Mouse (Mus musculus): ENCODE measurements at regions not wholly inside any gene's neighbourhood (a gene's known extent, or its start where the extent isn't known, plus 50 kb on each side); places are given as distances from the start of the nearest gene placed in this dataset.

DNA sequence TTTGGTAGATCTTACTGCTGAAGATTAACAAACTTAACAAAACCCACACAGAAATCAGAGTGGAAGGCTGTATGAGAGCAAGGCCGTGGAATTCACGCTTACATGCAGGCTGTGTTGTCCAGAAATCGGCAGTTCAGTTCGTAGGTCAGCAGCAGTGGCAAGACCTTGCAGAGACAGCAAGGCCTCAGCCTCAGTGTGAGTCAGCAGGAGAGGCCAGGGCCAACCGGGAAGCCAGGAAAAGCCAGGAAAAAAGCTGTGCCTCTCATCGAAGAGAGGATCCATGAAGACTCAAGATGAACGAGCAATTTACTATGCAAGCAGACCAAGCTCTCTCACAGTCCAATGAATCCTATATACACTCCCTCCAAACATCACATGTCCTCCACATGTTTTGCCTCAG lies 103.4 kb upstream of the 1700021F07Rik start:
- H3K9me3 ChIP-seq (ENCODE audit: control insufficient read depth): no peaks in the 10 kb centered on the region
- ATAC-seq: no peak
- no peak overlapping the region for H3K9ac ChIP-seq (ENCODE audit: low read depth, low read length)
- WGBS: 75% methylated on average over 7 of the region's 7 CpGs
- H3K4me2 ChIP-seq (replicated peaks; ENCODE audit: low read depth): no peak overlapping the region
- no peak overlapping the region for H3K27ac ChIP-seq (ENCODE audit: low read depth, low read length)
- H3K27me3 ChIP-seq (replicated peaks; ENCODE audit: control insufficient read depth, insufficient read depth, low read length): no peaks in the 10 kb centered on the region
- TF ChIP-seq CTCF (IDR thresholded peaks at IDR 0.05; ENCODE audit: low read depth): no peak
- no peak overlapping the region for H3K4me3 ChIP-seq (ENCODE audit: low read depth, low read length)
- no peaks in the 10 kb centered on the region for H3K36me3 ChIP-seq (ENCODE audit: control insufficient read depth, insufficient read depth)
- no peaks in the 10 kb centered on the region for H3K4me1 ChIP-seq (replicated peaks; ENCODE audit: control insufficient read depth, insufficient read depth, low read length)

DNA sequence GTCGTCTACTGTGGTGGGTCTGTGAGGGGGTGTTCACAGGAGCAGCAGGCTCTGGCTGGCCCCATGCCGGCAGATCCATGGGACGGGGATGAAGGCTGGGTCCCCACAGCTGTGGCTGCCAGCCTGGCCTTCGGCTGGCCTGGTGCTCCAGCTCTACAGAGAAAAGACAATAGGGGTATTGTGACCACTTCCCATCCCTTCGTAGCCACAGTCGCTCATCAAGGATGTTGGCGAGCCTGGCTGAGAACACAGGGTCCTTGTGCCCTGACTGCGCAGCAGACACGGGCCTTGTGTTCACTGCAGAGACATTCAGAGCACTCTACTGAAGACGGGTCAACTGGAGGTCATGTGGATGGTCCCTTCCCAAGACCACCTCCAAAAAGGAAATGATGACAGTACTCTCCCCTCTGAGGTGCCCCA lies 102.4 kb upstream of the 1700021F07Rik start:
- Histone ChIP-seq H3K9ac (ENCODE audit: low read depth, low read length) (no peak overlapping the region), H3K4me2 (replicated peaks; ENCODE audit: low read depth) (no peak overlapping the region), H3K4me1 (replicated peaks; ENCODE audit: control insufficient read depth, insufficient read depth, low read length) (no peaks in the 10 kb centered on the region), H3K27me3 (replicated peaks; ENCODE audit: control insufficient read depth, insufficient read depth, low read length) (no peaks in the 10 kb centered on the region), H3K36me3 (ENCODE audit: control insufficient read depth, insufficient read depth) (no peaks in the 10 kb centered on the region), H3K27ac (ENCODE audit: low read depth, low read length) (no peak overlapping the region), H3K9me3 (ENCODE audit: control insufficient read depth) (no peaks in the 10 kb centered on the region), H3K4me3 (ENCODE audit: low read depth, low read length) (no peak overlapping the region)
- WGBS: 78% methylated on average over 10 of the region's 10 CpGs
- ATAC-seq: no peak
- no peak for TF ChIP-seq CTCF (IDR thresholded peaks at IDR 0.05; ENCODE audit: low read depth)

DNA sequence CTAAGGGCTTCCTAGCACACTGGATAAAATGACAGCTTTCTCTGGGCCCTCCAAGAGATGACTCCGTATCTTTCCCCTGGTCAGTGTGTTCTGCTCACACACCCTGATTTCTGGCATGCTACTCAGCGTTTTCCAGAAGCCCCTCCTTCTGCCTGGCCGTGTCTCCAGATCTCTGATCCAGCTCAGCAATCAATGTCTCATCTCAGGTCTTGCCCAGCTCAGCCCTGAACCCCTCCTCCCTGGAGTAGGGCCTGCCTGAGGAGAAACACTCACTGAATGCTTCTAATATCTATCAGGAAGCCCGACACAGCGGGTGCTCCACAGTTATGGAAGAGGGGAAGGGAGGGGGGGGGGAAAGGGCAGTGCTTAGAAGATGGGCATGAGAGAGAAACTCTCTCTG lies 101.9 kb upstream of the 1700021F07Rik start:
- Histone ChIP-seq H3K4me3 (ENCODE audit: low read depth, low read length) (no peak overlapping the region), H3K9ac (ENCODE audit: low read depth, low read length) (no peak overlapping the region), H3K9me3 (ENCODE audit: control insufficient read depth) (no peaks in the 10 kb centered on the region), H3K36me3 (ENCODE audit: control insufficient read depth, insufficient read depth) (no peaks in the 10 kb centered on the region), H3K27me3 (replicated peaks; ENCODE audit: control insufficient read depth, insufficient read depth, low read length) (no peaks in the 10 kb centered on the region), H3K27ac (ENCODE audit: low read depth, low read length) (no peak overlapping the region), H3K4me2 (replicated peaks; ENCODE audit: low read depth) (no peak overlapping the region), H3K4me1 (replicated peaks; ENCODE audit: control insufficient read depth, insufficient read depth, low read length) (no peaks in the 10 kb centered on the region)
- 49% methylated on average over 5 of the region's 5 CpGs for WGBS
- TF ChIP-seq CTCF (IDR thresholded peaks at IDR 0.05; ENCODE audit: low read depth): no peak
- no peak for ATAC-seq

DNA sequence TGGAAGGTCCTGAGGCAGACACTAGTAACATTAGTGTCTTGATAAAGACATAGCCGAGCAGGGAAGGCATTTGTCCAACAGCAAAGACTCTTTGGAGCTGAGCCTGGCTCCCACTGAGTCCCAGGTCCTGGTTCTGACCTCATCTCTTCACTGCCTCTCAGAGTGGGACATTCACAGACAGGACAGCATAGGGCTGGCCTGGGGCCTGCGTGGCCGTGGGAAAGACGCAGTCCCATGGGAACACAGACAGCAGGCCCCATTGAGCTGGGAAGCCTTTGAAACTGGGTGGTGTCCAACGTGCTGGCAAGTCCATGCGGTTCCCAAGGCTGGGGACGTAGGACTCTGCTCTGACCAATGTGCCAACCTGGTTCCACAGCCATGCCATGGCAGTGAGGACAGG lies 97.5 kb upstream of the 1700021F07Rik start:
- no peaks in the 10 kb centered on the region for H3K36me3 ChIP-seq (ENCODE audit: control insufficient read depth, insufficient read depth)
- H3K27me3 ChIP-seq (replicated peaks; ENCODE audit: control insufficient read depth, insufficient read depth, low read length): no peaks in the 10 kb centered on the region
- no peak overlapping the region for H3K27ac ChIP-seq (ENCODE audit: low read depth, low read length)
- no peaks in the 10 kb centered on the region for H3K9me3 ChIP-seq (ENCODE audit: control insufficient read depth)
- no peak for ATAC-seq
- TF ChIP-seq CTCF (IDR thresholded peaks at IDR 0.05; ENCODE audit: low read depth): no peak
- H3K9ac ChIP-seq (ENCODE audit: low read depth, low read length): no peak overlapping the region
- no peaks in the 10 kb centered on the region for H3K4me1 ChIP-seq (replicated peaks; ENCODE audit: control insufficient read depth, insufficient read depth, low read length)
- H3K4me3 ChIP-seq (ENCODE audit: low read depth, low read length): no peak overlapping the region
- 84% methylated on average over 7 of the region's 7 CpGs for WGBS
- no peak overlapping the region for H3K4me2 ChIP-seq (replicated peaks; ENCODE audit: low read depth)

DNA sequence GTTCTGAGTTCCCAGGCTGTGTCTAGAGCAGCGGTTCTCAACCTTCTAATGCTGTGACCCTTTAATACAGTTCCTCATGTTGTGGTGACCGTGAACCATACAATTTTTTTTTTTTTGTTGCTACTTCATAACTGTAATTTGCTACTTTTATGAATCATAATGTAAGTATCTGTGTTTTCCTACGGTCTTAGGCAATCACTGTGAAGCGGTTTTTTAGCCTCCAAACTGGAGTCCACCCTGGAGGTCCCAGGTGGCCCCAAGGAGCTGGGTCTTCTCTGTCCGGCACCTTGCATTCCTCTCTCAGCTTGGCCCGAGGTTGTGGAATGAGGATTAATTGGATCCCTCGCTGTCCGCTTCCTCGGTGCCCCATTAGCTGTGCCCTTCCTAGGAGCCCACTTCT lies 96.6 kb upstream of the 1700021F07Rik start:
- WGBS: 84% methylated on average over 9 of the region's 9 CpGs
- no peak overlapping the region for H3K4me3 ChIP-seq (ENCODE audit: low read depth, low read length)
- TF ChIP-seq CTCF (IDR thresholded peaks at IDR 0.05; ENCODE audit: low read depth): no peak

DNA sequence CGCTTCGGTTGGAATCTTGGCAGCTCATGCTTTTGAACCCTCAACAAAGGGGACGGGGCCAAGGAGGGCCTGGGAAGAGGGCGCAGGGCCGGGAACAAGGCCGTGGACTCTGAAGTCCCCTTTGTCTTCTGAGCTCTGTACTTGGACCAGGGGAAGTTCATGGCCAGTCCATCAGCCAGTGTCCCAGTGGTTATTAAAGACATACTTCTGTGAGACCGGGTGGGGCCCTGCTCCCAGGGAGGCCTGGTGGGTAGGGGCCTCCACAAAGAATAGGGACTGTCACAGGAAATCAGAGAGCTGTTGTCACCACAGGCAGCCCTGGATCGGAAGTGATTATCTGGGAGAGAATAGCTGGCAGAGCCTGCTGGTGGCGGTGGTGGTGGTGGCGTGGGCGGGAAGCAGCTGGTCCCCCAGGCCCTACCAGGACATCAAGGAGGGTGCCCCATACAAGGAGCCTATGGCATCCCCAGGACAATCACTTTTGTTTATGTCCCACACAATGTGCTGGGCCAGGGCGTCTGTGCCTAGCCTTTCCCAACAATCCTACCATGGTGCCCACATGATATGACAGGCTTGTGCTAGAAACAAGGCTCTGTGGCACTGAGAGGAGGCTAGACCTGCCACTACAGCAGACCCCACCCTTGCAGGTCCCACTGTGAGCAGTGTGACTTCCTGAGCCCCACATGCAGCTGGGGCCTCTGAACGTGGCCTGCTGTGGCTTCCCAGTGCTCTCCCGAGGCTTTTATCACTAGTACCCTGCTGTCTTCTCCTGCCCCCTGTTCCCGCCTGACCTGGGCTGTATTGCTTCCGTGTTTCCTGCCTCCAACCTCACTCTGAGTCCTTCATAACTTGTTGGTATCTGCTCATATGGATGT lies 96.0 kb upstream of the 1700021F07Rik start:
- no peaks in the 10 kb centered on the region for H3K9me3 ChIP-seq (ENCODE audit: control insufficient read depth)
- H3K27ac ChIP-seq (ENCODE audit: low read depth, low read length): no peak overlapping the region
- no peaks in the 10 kb centered on the region for H3K4me1 ChIP-seq (replicated peaks; ENCODE audit: control insufficient read depth, insufficient read depth, low read length)
- H3K9ac ChIP-seq (ENCODE audit: low read depth, low read length): no peak overlapping the region
- H3K27me3 ChIP-seq (replicated peaks; ENCODE audit: control insufficient read depth, insufficient read depth, low read length): no peaks in the 10 kb centered on the region
- no peak for ATAC-seq
- H3K4me2 ChIP-seq (replicated peaks; ENCODE audit: low read depth): no peak overlapping the region
- TF ChIP-seq CTCF (IDR thresholded peaks at IDR 0.05; ENCODE audit: low read depth): no peak
- no peak overlapping the region for H3K4me3 ChIP-seq (ENCODE audit: low read depth, low read length)
- 73% methylated on average over 16 of the region's 16 CpGs for WGBS
- H3K36me3 ChIP-seq (ENCODE audit: control insufficient read depth, insufficient read depth): no peaks in the 10 kb centered on the region

More for the DNA sequence above, 96.6 kb upstream of the 1700021F07Rik start:
- no peaks in the 10 kb centered on the region for H3K27me3 ChIP-seq (replicated peaks; ENCODE audit: control insufficient read depth, insufficient read depth, low read length)
- H3K4me2 ChIP-seq (replicated peaks; ENCODE audit: low read depth): no peak overlapping the region
- ATAC-seq: no peak
- no peaks in the 10 kb centered on the region for H3K36me3 ChIP-seq (ENCODE audit: control insufficient read depth, insufficient read depth)
- H3K4me1 ChIP-seq (replicated peaks; ENCODE audit: control insufficient read depth, insufficient read depth, low read length): no peaks in the 10 kb centered on the region
- no peaks in the 10 kb centered on the region for H3K9me3 ChIP-seq (ENCODE audit: control insufficient read depth)
- H3K9ac ChIP-seq (ENCODE audit: low read depth, low read length): no peak overlapping the region
- no peak overlapping the region for H3K27ac ChIP-seq (ENCODE audit: low read depth, low read length)
